Mouse (Mus musculus) myocyte (in vitro differentiated cells): ENCODE data around the gene Zfp652. TPM values are rescaled to one million over a fixed set of nuclear protein-coding genes. Genes with fewer than 3 reads are reported as not detected.
"Not testable (repeated sequence)": the region's sequence is repeated elsewhere in the genome, so short reads cannot be mapped to it uniquely, and the experiment has no call there.

Experiments used
- H3K27me3 ChIP-seq: one replicate; pipeline ENCODE4 v1.6.1; 2011; ENCODE audit not compliant: control insufficient read depth, insufficient read depth, insufficient read length
- H3K36me3 ChIP-seq: one replicate; pipeline ENCODE4 v1.6.1; 2011; ENCODE audit not compliant: control insufficient read depth, insufficient read depth
- H3K4me2 ChIP-seq: one replicate; pipeline ENCODE4 v1.6.1; 2011; ENCODE audit warnings: low read depth, control low read depth
- H3K4me3 ChIP-seq: one replicate; pipeline ENCODE4 v1.5.1; 2011; ENCODE audit warnings: mild to moderate bottlenecking, control low read depth, moderate library complexity
- H3K79me2 ChIP-seq: one replicate; pipeline ENCODE4 v1.6.1; 2011; ENCODE audit not compliant: control insufficient read depth, insufficient read depth
- H3ac ChIP-seq: one replicate; pipeline ENCODE4 v1.6.1; 2011; ENCODE audit not compliant: control insufficient read depth, insufficient read length
- CEBPB ChIP-seq: IDR thresholded peaks from 2 replicates; pipeline ENCODE4 v1.6.1; 2011; ENCODE audit warnings: mild to moderate bottlenecking, moderate library complexity; ENCODE audit not compliant: poor library complexity, insufficient read depth, severe bottlenecking
- E2F4 ChIP-seq: IDR thresholded peaks from one replicate; pipeline ENCODE4 v1.6.1; 2011; ENCODE audit warnings: mild to moderate bottlenecking, control low read depth, moderate library complexity; ENCODE audit not compliant: insufficient read depth
- MAX ChIP-seq: IDR thresholded peaks from one replicate; pipeline ENCODE4 v1.6.1; 2011; ENCODE audit warnings: low read depth, mild to moderate bottlenecking, control low read depth
- MYOD1 ChIP-seq, 3 experiments: IDR thresholded peaks; one replicate each; pipeline ENCODE4 v1.6.1; 2011; ENCODE audit warnings: control low read depth in 2 of 3, low read depth in 2 of 3, mild to moderate bottlenecking in 2 of 3, moderate library complexity in 1 of 3; ENCODE audit not compliant: insufficient read length in 2 of 3, control insufficient read depth in 1 of 3
- MYOG ChIP-seq, 3 experiments: IDR thresholded peaks; one replicate each; pipeline ENCODE4 v1.6.1; 2011; ENCODE audit warnings: control low read depth in 2 of 3, low read depth in 2 of 3, mild to moderate bottlenecking in 2 of 3; ENCODE audit not compliant: insufficient read length in 2 of 3, control insufficient read depth in 1 of 3, insufficient read depth in 1 of 3
- POLR2A ChIP-seq: IDR thresholded peaks from one replicate; pipeline ENCODE4 v1.6.1; 2011; ENCODE audit warnings: low read depth, mild to moderate bottlenecking, control low read depth, moderate library complexity; ENCODE audit not compliant: insufficient read length
- POLR2AphosphoS2 ChIP-seq: IDR thresholded peaks from one replicate; pipeline ENCODE4 v1.6.1; 2011; ENCODE audit warnings: low read depth, control low read depth; ENCODE audit not compliant: insufficient read length
- REST ChIP-seq: IDR thresholded peaks from one replicate; pipeline ENCODE4 v1.6.1; 2011; ENCODE audit warnings: mild to moderate bottlenecking, control low read depth, moderate library complexity; ENCODE audit not compliant: insufficient read depth, insufficient read length
- SRF ChIP-seq: IDR thresholded peaks from one replicate; pipeline ENCODE4 v1.6.1; 2011; ENCODE audit warnings: low read depth; ENCODE audit not compliant: control insufficient read depth, insufficient read length
- TCF12 ChIP-seq: IDR thresholded peaks from one replicate; pipeline ENCODE4 v1.6.1; 2011; ENCODE audit warnings: mild to moderate bottlenecking, control low read depth; ENCODE audit not compliant: poor library complexity, insufficient read depth, severe bottlenecking
- TCF3 ChIP-seq: IDR thresholded peaks from one replicate; pipeline ENCODE4 v1.6.1; 2011; ENCODE audit warnings: low read depth, control low read depth; ENCODE audit not compliant: insufficient read length
- USF1 ChIP-seq: IDR thresholded peaks from one replicate; pipeline ENCODE4 v1.6.1; 2011; ENCODE audit warnings: low read depth, mild to moderate bottlenecking, control low read depth, moderate library complexity
- polyA plus RNA-seq: library from polyadenylated mRNA; unstranded; fragments of >200 nt; fragmentation: generic; extraction: Trizol; gene quantifications from one replicate; pipeline ENCODE4 v1.2.1, GENCODE M21; 2012; ENCODE audit warnings: missing spikeins

The Zfp652 gene
- polyA plus RNA-seq, 1 experiment: 6.4 TPM

- no peaks in the 10 kb centered on the region for H3K27me3 ChIP-seq
- no peak overlapping the region for H3ac ChIP-seq
- TF ChIP-seq MYOD1 (IDR thresholded peaks at IDR 0.05; ENCODE audit: control insufficient read depth in 1 of 3, insufficient read length in 2 of 3, low read depth in 2 of 3) (no peak), REST (no peak), MYOG (IDR thresholded peaks at IDR 0.05; ENCODE audit: control insufficient read depth in 1 of 3, insufficient read depth in 1 of 3, insufficient read length in 2 of 3, low read depth in 2 of 3) (no peak), E2F4 (no peak), MAX (no peak), USF1 (no peak), CEBPB (no peak), SRF (no peak), POLR2A (no peak), TCF12 (no peak), TCF3 (no peak), POLR2AphosphoS2 (no peak)
- H3K4me2 ChIP-seq: no peak overlapping the region
- no peaks in the 10 kb centered on the region for H3K79me2 ChIP-seq
- H3K36me3 ChIP-seq: no peaks in the 10 kb centered on the region
- no peak overlapping the region for H3K4me3 ChIP-seq
These were observed 32.0 kb downstream of the Zfp652 start for GRCm38 (mm10) chr11:95744521-95744920.

GRCm38 (mm10) chr11:95746821-95747220, 34.3 kb downstream of the Zfp652 start:
- TF ChIP-seq TCF12: no peak
- H3K4me3 ChIP-seq: no peak overlapping the region
- no peak overlapping the region for H3ac ChIP-seq
- no peaks in the 10 kb centered on the region for H3K79me2 ChIP-seq
- H3K4me2 ChIP-seq: no peak overlapping the region
- H3K36me3 ChIP-seq: no peaks in the 10 kb centered on the region
- H3K27me3 ChIP-seq: no peaks in the 10 kb centered on the region

- TF ChIP-seq USF1 (no peak), MYOD1 (IDR thresholded peaks at IDR 0.05; ENCODE audit: control insufficient read depth in 1 of 3, insufficient read length in 2 of 3, low read depth in 2 of 3) (no peak), POLR2A (no peak), MYOG (IDR thresholded peaks at IDR 0.05; ENCODE audit: control insufficient read depth in 1 of 3, insufficient read depth in 1 of 3, insufficient read length in 2 of 3, low read depth in 2 of 3) (no peak), SRF (no peak), MAX (no peak)
- H3K36me3 ChIP-seq: no peaks in the 10 kb centered on the region
- H3K4me3 ChIP-seq: no peak overlapping the region
- no peaks in the 10 kb centered on the region for H3K79me2 ChIP-seq
- no peak overlapping the region for H3K4me2 ChIP-seq
- no peaks in the 10 kb centered on the region for H3K27me3 ChIP-seq
- H3ac ChIP-seq: no peak overlapping the region
These were observed 35.9 kb downstream of the Zfp652 start for GRCm38 (mm10) chr11:95748331-95748730.

GRCm38 (mm10) chr11:95749619-95750018, 37.1 kb downstream of the Zfp652 start:
- Histone ChIP-seq H3ac (no peak overlapping the region), H3K79me2 (no peaks in the 10 kb centered on the region), H3K36me3 (no peaks in the 10 kb centered on the region), H3K4me2 (no peak overlapping the region), H3K4me3 (no peak overlapping the region), H3K27me3 (no peaks in the 10 kb centered on the region)
- TF ChIP-seq TCF12 (no peak), MYOG (IDR thresholded peaks at IDR 0.05; ENCODE audit: control insufficient read depth in 1 of 3, insufficient read depth in 1 of 3, insufficient read length in 2 of 3, low read depth in 2 of 3) (no peak), TCF3 (no peak), MAX (no peak), REST (no peak), MYOD1 (IDR thresholded peaks at IDR 0.05; ENCODE audit: control insufficient read depth in 1 of 3, insufficient read length in 2 of 3, low read depth in 2 of 3) (no peak), CEBPB (no peak), USF1 (no peak), POLR2A (no peak)

GRCm38 (mm10) chr11:95750995-95751394, 38.5 kb downstream of the Zfp652 start:
- H3K4me3 ChIP-seq: no peak overlapping the region
- no peak overlapping the region for H3ac ChIP-seq
- no peaks in the 10 kb centered on the region for H3K79me2 ChIP-seq
- no peaks in the 10 kb centered on the region for H3K36me3 ChIP-seq
- no peak overlapping the region for H3K4me2 ChIP-seq
- H3K27me3 ChIP-seq: no peaks in the 10 kb centered on the region
- TF ChIP-seq POLR2AphosphoS2 (no peak), E2F4 (no peak), MYOG (IDR thresholded peaks at IDR 0.05; ENCODE audit: control insufficient read depth in 1 of 3, insufficient read depth in 1 of 3, insufficient read length in 2 of 3, low read depth in 2 of 3) (no peak), POLR2A (no peak), CEBPB (no peak), MYOD1 (IDR thresholded peaks at IDR 0.05; ENCODE audit: control insufficient read depth in 1 of 3, insufficient read length in 2 of 3, low read depth in 2 of 3) (no peak), MAX (no peak), USF1 (no peak), SRF (no peak), TCF12 (no peak), TCF3 (no peak), REST (no peak)

- H3K36me3 ChIP-seq, H3K27me3 ChIP-seq, H3K4me3 ChIP-seq, H3K4me2 ChIP-seq, H3ac ChIP-seq, H3K79me2 ChIP-seq: not testable (repeated sequence)
These were observed 42.7 kb downstream of the Zfp652 start for GRCm38 (mm10) chr11:95755137-95755536.
